ENCODE assay signal across 8 mouse cellular contexts in the genomic region with DNA sequence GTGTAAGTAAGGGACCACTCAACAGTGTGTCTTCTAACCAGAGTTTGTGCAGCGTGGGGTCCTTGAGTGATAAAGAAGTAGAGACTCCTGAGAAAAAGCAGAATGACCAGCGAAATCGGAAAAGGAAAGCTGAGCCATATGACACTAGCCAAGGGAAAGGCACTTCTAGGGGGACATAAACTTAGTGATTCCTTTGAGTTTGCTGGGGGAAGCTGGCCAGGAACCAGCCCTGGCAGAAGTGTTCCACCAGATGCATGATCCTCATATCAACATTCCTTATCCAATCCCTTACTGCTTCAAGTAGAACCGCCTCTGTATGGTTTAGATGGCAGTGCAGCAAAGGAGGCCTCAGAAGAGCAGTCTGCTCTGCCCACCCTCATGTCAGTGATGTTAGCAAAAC. TPM values are rescaled to one million over a fixed set of nuclear protein-coding genes. Genes with fewer than 3 reads are reported as not detected.
DNase-seq lines count a peak whose midpoint lies in the region; ATAC-seq and TF ChIP-seq lines count a peak whose summit lies in the region.
"Not testable (repeated sequence)": the region's sequence is repeated elsewhere in the genome, so short reads cannot be mapped to it uniquely, and the experiment has no call there.

No protein-coding gene starts in this region.

- TF ChIP-seq EP300 in heart, postnatal 0 days (IDR thresholded peaks at IDR 0.05; ENCODE audit: low read depth), result not testable (repeated sequence)

- not testable (repeated sequence) for TF ChIP-seq POLR2A in limb, embryonic 14.5 days (IDR thresholded peaks at IDR 0.05; ENCODE audit: borderline replicate concordance, extremely low read depth, insufficient read depth, insufficient read length)

- not testable (repeated sequence) for H3K36me3 ChIP-seq in forebrain, embryonic 14.5 days (ENCODE audit: control insufficient read depth, insufficient read depth, low read length); heart, postnatal 0 days (replicated peaks; ENCODE audit: control insufficient read depth, insufficient read depth, low read length); intestine, postnatal 0 days (ENCODE audit: control insufficient read depth, insufficient read depth); limb, embryonic 14.5 days (ENCODE audit: control insufficient read depth, insufficient read depth, low read length); lung, embryonic 16.5 days (ENCODE audit: control insufficient read depth, insufficient read depth, low read length); neural tube, embryonic 12.5 days

- not testable (repeated sequence) for H3K27me3 ChIP-seq in forebrain, embryonic 14.5 days (replicated peaks; ENCODE audit: control insufficient read depth, insufficient read depth, low read length); heart, postnatal 0 days (ENCODE audit: control insufficient read depth, insufficient read depth, low read length); intestine, postnatal 0 days (replicated peaks; ENCODE audit: control insufficient read depth, insufficient read depth, low read length); limb, embryonic 14.5 days (ENCODE audit: control insufficient read depth, insufficient read depth, low read length); lung, embryonic 16.5 days (ENCODE audit: control insufficient read depth, insufficient read depth, low read depth, low read length); neural tube, embryonic 12.5 days (replicated peaks)

- H3K9ac ChIP-seq in forebrain, embryonic 14.5 days (ENCODE audit: low read length), result peak overlapping the region; percentile 78
- peak overlapping the region; percentile 72; the same call in 1 of the 2 replicates for H3K9ac ChIP-seq in heart, postnatal 0 days (replicated peaks; ENCODE audit: low read depth, low read length)
- not testable (repeated sequence) for H3K9ac ChIP-seq in intestine, postnatal 0 days (ENCODE audit: low read depth, low read length); lung, embryonic 16.5 days (ENCODE audit: low read length)
- H3K9ac ChIP-seq in limb, embryonic 14.5 days (ENCODE audit: low read depth, low read length, severe bottlenecking), result peak overlapping the region; percentile 81
- H3K9ac ChIP-seq in neural tube, embryonic 12.5 days, result peak overlapping the region; percentile 82

- peak overlapping the region; percentile 71 for H3K4me2 ChIP-seq in forebrain, embryonic 14.5 days (ENCODE audit: low read length)
- peak overlapping the region; percentile 84 for H3K4me2 ChIP-seq in heart, postnatal 0 days (ENCODE audit: low read depth, low read length)
- H3K4me2 ChIP-seq in intestine, postnatal 0 days (replicated peaks; ENCODE audit: low read depth), result peak overlapping the region; percentile 75
- H3K4me2 ChIP-seq in limb, embryonic 14.5 days (replicated peaks; ENCODE audit: low read depth, low read length, severe bottlenecking), result peak overlapping the region; percentile 76
- peak overlapping the region; percentile 68 for H3K4me2 ChIP-seq in lung, embryonic 16.5 days (ENCODE audit: low read depth, low read length)
- peak overlapping the region; percentile 88 for H3K4me2 ChIP-seq in neural tube, embryonic 12.5 days (replicated peaks)

- peaks cover 20% of the 10 kb centered on the region for H3K9me3 ChIP-seq in forebrain, embryonic 14.5 days (replicated peaks; ENCODE audit: control insufficient read depth, low read length)
- H3K9me3 ChIP-seq in heart, postnatal 0 days (replicated peaks; ENCODE audit: control insufficient read depth, low read length), result peaks cover 24% of the 10 kb centered on the region
- H3K9me3 ChIP-seq in intestine, postnatal 0 days (ENCODE audit: control insufficient read depth), result not testable (repeated sequence)
- H3K9me3 ChIP-seq in limb, embryonic 14.5 days (ENCODE audit: control insufficient read depth, low read length), result peaks cover 29% of the 10 kb centered on the region; the same call in 1 of the 2 replicates
- peaks cover 28% of the 10 kb centered on the region for H3K9me3 ChIP-seq in lung, embryonic 16.5 days (ENCODE audit: control insufficient read depth, low read length)
- H3K9me3 ChIP-seq in neural tube, embryonic 12.5 days, result peaks cover 28% of the 10 kb centered on the region

- 19% methylated on average over 4 of the region's 4 CpGs for WGBS in forebrain, embryonic 14.5 days
- WGBS in heart, postnatal 0 days, result 15% methylated on average over 4 of the region's 4 CpGs
- 31% methylated on average over 4 of the region's 4 CpGs for WGBS in intestine, postnatal 0 days
- 28% methylated on average over 4 of the region's 4 CpGs for WGBS in limb, embryonic 14.5 days
- 15% methylated on average over 4 of the region's 4 CpGs for WGBS in lung, embryonic 16.5 days
- 17% methylated on average over 4 of the region's 4 CpGs for WGBS in neural tube, embryonic 12.5 days

- not testable (repeated sequence) for H3K4me1 ChIP-seq in brown adipose tissue, adult 24 weeks (ENCODE audit: control insufficient read depth, insufficient read depth, insufficient read length, low read length); forebrain, embryonic 14.5 days (ENCODE audit: control insufficient read depth, insufficient read depth, low read length); heart, postnatal 0 days (ENCODE audit: control insufficient read depth, insufficient read depth); intestine, postnatal 0 days (replicated peaks; ENCODE audit: control insufficient read depth, insufficient read depth, low read length); limb, embryonic 14.5 days (ENCODE audit: control insufficient read depth, insufficient read depth, low read length); lung, embryonic 16.5 days (replicated peaks; ENCODE audit: control insufficient read depth, insufficient read depth, low read length); neural tube, embryonic 12.5 days

- DNase-seq in forebrain, embryonic 14.5 days (ENCODE audit: low spot score); heart, postnatal 0 days (ENCODE audit: low spot score); limb, embryonic 14.5 days (ENCODE audit: low spot score): not testable (repeated sequence)
- DNase-seq in thymus, postnatal 0 days (ENCODE audit: low spot score), result peak; percentile 1

- H3K27ac ChIP-seq in brown adipose tissue, adult 24 weeks (replicated peaks; ENCODE audit: low read depth, low read length); forebrain, embryonic 14.5 days (ENCODE audit: low read depth, low read length); heart, postnatal 0 days (ENCODE audit: low read depth); intestine, postnatal 0 days (ENCODE audit: low read depth, low read length); limb, embryonic 14.5 days (replicated peaks; ENCODE audit: low read depth, low read length); lung, embryonic 16.5 days (ENCODE audit: low read length); neural tube, embryonic 12.5 days: not testable (repeated sequence)

- H3K4me3 ChIP-seq in brown adipose tissue, adult 24 weeks (ENCODE audit: insufficient read depth, low read depth, low read length), result 0 out of 2 replicates have a peak overlapping the region, but pooled peaks have one; percentile 32
- peak overlapping the region; percentile 45 for H3K4me3 ChIP-seq in forebrain, embryonic 14.5 days (ENCODE audit: low read depth, low read length)
- H3K4me3 ChIP-seq in heart, postnatal 0 days (ENCODE audit: low read depth, low read length), result peak overlapping the region; percentile 57
- H3K4me3 ChIP-seq in intestine, postnatal 0 days (ENCODE audit: low read depth, low read length), result peak overlapping the region; percentile 53
- peak overlapping the region; percentile 47 for H3K4me3 ChIP-seq in limb, embryonic 14.5 days (replicated peaks; ENCODE audit: low read length)
- peak overlapping the region; percentile 48 for H3K4me3 ChIP-seq in lung, embryonic 16.5 days (ENCODE audit: low read length)
- H3K4me3 ChIP-seq in neural tube, embryonic 12.5 days, result peak overlapping the region; percentile 66

- not testable (repeated sequence) for TF ChIP-seq CTCF in heart, postnatal 0 days (IDR thresholded peaks at IDR 0.05; ENCODE audit: low read depth); intestine, postnatal 0 days (IDR thresholded peaks at IDR 0.05; ENCODE audit: low read depth)

- not testable (repeated sequence) for ATAC-seq in forebrain, embryonic 14.5 days; heart, postnatal 0 days (ENCODE audit: insufficient read depth, low read depth); intestine, postnatal 0 days; limb, embryonic 14.5 days (ENCODE audit: low FRiP score, low read depth); lung, embryonic 16.5 days (ENCODE audit: low read depth); neural tube, embryonic 12.5 days (ENCODE audit: low FRiP score, low read depth)

RNA-seq across cellular contexts. Expression of a gene that starts 6.5 kb away (rescaled TPM):
- polyA plus RNA-seq in brown adipose tissue, adult 24 weeks (2012; ENCODE audit: insufficient read depth, insufficient read length, missing spikeins), result 1.4 and 3.3 TPM in 2 replicates
- polyA plus RNA-seq in forebrain, embryonic 14.5 days (2014; fragmentation: Nextera tagmentation; extraction: Ambion mirVana), result 5.0 and 6.0 TPM in 2 replicates
- 1.8 and 2.5 TPM in 2 replicates for total RNA-seq in heart, postnatal 0 days (2014; rRNA removed; ENCODE audit: low replicate concordance)
- 4.9 and 5.7 TPM in 2 replicates for polyA plus RNA-seq in heart, postnatal 0 days (2015; fragmentation: Nextera tagmentation; extraction: Ambion mirVana)
- polyA plus RNA-seq in intestine, postnatal 0 days (2015; fragmentation: Nextera tagmentation; extraction: Ambion mirVana), result 9.1 and 9.9 TPM in 2 replicates
- polyA plus RNA-seq in limb, embryonic 14.5 days (2012; rRNA removed), result 2.1 and 4.7 TPM in 2 replicates
- polyA plus RNA-seq in limb, embryonic 14.5 days (2014; fragmentation: Nextera tagmentation; extraction: Ambion mirVana), result 9.4 TPM in 2 replicates
- polyA plus RNA-seq in lung, embryonic 16.5 days (2015; fragmentation: Nextera tagmentation; extraction: Ambion mirVana), result 2.9 and 3.8 TPM in 2 replicates
- polyA plus RNA-seq in neural tube, embryonic 12.5 days (2016; fragmentation: Nextera tagmentation; extraction: Ambion mirVana), result 4.1 and 5.6 TPM in 2 replicates
- 9.9 and 11.2 TPM in 2 replicates for polyA plus RNA-seq in thymus, postnatal 0 days (2015; fragmentation: Nextera tagmentation; extraction: Ambion mirVana)
